Mouse (Mus musculus): ENCODE data around the gene Stab2.
A peak's percentile ranks its signal among the peaks of the same experiment; 100 is the strongest.

The Stab2 gene

DNA sequence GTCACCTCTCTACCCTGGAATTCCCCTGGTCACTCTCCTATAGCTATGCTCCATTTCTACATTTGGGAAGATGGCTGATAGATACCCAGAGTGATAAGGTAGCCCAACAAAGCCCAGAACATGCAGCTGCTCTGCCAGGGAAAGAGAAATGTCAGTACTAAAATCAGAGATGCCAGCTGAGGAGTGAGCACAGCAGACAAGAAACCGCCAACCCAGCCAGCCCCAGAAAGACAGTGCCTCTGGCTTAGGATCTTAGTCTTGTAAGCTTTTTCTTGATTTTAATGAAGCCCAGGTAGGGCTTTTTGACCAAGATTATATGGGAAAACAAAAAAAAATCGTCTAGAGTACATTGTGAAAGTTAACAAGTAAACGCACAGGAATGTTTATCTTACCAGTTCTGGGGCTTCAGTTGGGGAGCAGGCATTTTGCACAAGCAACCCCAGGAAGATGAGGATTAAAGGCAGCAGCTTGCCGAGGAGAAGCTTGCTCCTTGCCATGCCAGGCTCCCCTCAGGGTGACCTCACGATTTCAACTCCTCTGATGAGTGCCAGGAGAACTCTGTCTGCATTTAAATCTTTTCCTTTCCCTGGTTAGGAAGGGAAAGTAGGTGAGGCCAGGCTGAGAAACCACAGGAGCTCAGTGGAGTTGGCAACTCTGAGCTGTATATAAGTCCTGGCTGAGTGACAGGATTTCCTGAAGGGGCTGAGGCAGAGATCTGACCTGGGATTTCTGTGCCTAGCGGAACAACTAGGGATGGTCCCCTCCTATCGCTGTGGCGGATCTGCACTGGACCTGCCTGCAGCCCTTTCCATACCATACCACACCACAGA, at the start of gene Stab2:
Stab2 (minus strand) TSS at position 641 of the 830 bp plus-strand sequence.
- no peak for DNase-seq (ENCODE audit: low read depth, low spot score)

GRCm38 (mm10) chr10:87051714-87052113, 43.9 kb upstream of the Stab2 start:
- DNase-seq (ENCODE audit: low read depth, low spot score): no peak

DNA sequence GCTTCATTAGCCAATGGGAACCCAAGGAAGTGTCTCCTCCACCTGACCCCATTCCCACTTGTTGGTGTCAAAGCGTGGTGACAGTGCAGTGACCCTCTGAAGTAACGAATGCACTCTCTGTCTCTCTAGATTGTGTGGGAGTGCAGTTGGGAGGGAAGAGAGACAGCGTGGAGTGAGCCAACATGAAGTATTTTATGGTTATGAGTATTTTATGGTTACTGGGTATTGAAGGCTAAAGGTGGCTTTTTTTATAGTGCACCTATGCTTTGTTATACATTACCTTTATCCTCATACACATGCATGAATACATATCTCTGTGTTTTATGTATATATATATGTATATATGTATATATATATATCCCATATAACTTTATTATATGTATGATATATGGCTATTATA, 41.4 kb upstream of the Stab2 start:
- DNase-seq (ENCODE audit: low read depth, low spot score): no peak

GRCm38 (mm10) chr10:87046931-87047468, 39.2 kb upstream of the Stab2 start:
- DNase-seq (ENCODE audit: low read depth, low spot score): no peak

DNA sequence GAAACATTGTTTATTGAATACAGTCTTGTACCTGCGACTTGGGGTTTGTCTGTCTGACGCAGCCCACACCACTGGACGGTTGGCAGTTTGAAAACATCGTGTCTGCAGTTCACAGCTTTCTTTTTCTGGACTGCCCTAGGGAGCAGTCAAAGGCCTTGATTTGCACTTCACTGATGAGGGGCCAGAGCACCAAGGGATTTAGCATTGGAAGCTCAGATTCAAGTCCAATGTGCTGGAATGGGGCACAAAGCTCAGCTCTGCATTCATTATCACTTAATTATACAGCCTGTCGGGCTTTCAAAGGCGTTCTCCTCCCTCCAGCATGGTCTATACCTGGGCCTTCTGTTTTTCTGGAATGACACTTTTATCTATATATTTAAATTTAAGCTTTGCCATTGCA, 38.6 kb upstream of the Stab2 start:
- DNase-seq (ENCODE audit: low read depth, low spot score): no peak

DNA sequence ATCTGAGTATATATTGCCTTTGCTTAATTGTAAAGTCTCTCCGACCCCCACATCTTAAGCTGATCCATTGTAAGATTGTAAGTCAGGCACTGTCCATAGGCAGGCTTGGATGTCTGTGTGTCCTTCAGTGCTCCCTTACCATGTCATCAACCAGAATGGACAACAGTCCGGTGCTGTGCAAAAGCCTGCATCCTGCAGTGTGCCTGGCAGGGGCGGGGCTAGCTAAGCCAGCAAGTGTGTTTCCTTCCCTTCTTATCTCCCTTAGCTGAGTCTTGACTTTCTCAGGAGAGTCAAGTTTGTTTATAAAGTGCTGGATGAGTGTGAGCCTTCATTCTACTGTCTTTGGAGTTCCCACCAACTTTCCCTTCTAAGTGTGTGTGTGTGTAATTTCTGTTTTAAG, 37.4 kb upstream of the Stab2 start:
- no peak for DNase-seq (ENCODE audit: low read depth, low spot score)

- DNase-seq (ENCODE audit: low read depth, low spot score): no peak
Observed at GRCm38 (mm10) chr10:87041265-87041664, 33.4 kb upstream of the Stab2 start.

GRCm38 (mm10) chr10:87039800-87040199, 32.0 kb upstream of the Stab2 start:
- no peak for DNase-seq (ENCODE audit: low read depth, low spot score)

DNA sequence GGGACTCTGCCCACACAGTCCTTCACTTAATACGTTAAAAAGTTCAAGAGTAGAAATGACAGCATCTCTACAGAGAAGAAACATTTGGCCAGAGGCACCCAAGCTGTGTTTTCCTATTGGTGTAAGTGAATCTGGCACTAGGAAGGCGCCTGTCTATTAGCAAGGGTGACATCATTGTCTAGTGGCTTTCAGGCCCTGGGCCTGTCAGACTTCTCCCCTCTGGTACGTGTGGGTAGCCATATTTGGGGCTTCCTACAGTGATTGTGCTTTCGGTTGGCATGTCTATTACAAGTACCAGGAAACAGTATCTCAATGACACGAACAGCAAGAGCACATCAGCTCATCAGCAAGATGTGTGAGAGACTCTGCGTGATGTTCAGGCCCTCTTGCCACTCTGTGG, 31.5 kb upstream of the Stab2 start:
- DNase-seq (ENCODE audit: low read depth, low spot score): no peak

- DNase-seq (ENCODE audit: low read depth, low spot score): no peak
Observed at GRCm38 (mm10) chr10:87037062-87037461, 29.2 kb upstream of the Stab2 start.

DNA sequence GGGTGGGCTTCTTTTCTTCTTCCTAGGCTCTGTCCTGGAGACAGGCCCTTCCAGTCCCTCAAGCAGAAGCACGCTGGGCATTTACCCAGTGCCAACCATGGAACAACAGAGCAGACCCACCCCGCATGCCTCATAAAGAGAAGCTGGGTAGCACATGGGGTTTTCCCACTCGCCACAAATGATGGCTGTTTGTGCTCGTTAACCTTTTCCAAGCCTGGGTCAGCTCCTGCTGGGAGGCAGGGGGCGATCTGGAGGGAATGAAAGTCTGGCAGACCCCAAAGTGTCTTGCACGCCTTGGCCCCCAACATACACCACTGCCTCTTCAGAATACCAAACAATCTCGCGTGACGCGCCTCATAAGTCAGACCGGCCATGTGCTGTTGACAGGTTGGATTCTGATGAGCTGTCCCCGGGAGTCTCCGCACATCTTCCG, 28.5 kb upstream of the Stab2 start:
- DNase-seq (ENCODE audit: low read depth, low spot score): no peak

- no peak for DNase-seq (ENCODE audit: low read depth, low spot score)
Observed at GRCm38 (mm10) chr10:87035866-87036265, 28.0 kb upstream of the Stab2 start.

GRCm38 (mm10) chr10:87032768-87033167, 24.9 kb upstream of the Stab2 start:
- no peak for DNase-seq (ENCODE audit: low read depth, low spot score)

- peak; percentile 56 for DNase-seq (ENCODE audit: low read depth, low spot score)
Observed at GRCm38 (mm10) chr10:87024884-87025283, 17.1 kb upstream of the Stab2 start.

- DNase-seq (ENCODE audit: low read depth, low spot score): peak; percentile 15
Observed at GRCm38 (mm10) chr10:87020711-87021110, 12.9 kb upstream of the Stab2 start.

DNA sequence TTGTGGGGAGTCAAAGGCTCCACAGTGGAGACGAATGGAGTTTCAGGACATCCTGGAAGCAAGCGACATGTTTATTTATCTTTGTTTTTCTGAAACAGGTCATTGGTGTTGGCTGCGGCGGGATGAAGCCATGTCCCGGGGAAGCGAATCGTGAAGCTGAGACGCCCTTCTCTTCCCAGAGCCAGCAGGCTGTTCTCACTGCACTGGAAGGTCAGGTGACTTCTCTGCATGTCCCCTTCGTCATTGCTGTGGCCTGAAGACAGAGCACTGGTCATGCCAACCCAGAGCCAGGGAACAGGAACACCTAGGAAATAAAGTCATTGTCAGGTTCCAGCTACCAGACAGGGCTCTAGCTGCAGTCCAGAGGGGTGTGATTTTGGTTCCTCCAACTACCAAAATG, 11.1 kb upstream of the Stab2 start:
- DNase-seq (ENCODE audit: low read depth, low spot score): no peak

DNA sequence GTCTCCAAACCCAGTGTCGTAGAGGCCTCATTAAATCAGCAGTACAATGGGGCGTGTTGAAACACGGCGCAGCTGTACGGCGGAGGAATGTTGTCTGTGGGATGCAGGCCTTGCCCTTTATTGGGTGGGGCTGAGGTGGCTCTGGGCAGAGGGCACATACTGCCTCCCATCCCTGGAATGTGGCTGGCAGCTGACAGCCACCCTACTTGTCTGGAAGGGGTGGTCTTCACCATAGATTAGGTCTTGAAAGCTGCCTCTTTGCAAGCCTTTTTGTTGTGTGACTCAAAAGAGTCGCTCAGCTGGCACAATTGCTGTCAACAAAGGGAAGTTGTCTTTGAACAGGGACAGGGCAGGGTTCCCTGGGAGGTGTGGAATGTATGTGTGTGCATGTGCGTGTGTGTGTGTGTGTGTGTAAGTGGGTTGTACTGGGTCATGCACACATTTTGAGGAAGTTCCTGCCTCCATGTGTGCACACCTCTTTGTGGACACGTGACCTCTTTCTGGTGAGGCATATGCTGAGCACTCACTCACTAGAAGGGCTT, 8.4 kb upstream of the Stab2 start:
- DNase-seq (ENCODE audit: low read depth, low spot score): no peak

- DNase-seq (ENCODE audit: low read depth, low spot score): no peak
Observed at GRCm38 (mm10) chr10:87015403-87015802, 7.6 kb upstream of the Stab2 start.

- no peak for DNase-seq (ENCODE audit: low read depth, low spot score)
Observed at GRCm38 (mm10) chr10:87014391-87014965, 6.7 kb upstream of the Stab2 start.

DNA sequence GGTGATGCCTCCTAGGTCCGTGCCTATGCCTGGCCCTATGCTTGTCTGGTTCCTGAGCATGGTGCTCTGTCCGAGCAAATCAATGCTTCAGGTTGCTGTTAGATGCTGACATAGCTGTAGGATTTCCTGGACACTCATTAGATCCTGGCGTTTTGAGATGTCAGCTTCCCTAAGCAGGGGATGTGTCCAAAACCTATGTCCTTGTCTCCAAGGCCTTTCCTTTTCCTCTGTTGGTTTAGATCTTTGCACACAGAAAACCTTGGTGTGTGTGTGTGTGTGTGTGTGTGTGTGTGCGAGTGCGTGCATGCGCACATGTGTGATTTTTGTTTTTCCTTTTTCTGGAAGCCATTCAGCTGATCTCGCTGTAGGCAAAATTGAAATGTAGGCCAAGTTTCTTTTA, 4.3 kb upstream of the Stab2 start:
- no peak for DNase-seq (ENCODE audit: low read depth, low spot score)

- no peak for DNase-seq (ENCODE audit: low read depth, low spot score)
Observed at GRCm38 (mm10) chr10:87008215-87008499, 332 bp upstream of the Stab2 start.

DNA sequence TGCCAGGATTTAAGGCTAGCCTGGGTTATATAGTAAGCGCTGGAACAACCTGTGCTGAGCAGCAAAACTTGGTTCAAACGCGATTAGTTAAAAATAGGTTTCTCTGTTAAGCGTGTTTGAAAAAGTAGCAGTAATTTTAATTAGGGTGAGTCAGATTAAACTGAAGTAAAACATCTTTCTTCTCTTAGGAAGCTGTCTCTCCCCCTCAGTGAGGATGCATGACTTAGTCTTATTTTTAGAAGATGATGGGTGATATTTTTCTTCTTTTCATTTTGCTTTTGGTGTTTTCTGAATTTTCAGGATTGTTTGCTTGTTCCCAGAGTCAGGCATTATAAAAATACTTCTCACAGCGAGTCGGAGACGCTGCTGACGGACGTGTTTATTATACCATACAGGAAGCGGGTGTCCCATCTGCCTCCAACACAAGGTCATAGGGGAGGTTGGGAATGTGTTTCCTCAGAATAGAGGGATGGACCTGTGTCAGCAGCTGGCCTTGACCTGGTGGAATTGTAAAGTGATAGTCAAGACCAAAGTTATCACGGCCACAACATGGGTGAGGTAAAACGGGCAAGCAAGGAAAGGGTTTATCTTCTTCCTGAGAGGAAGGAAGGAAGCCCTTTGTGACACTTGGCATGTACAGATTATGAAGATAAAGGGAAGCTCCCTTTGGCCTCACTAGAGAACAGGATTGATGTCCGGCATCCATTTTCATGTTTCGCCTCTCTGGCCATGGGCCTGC, 15.4 kb downstream of the Stab2 start:
- DNase-seq (ENCODE audit: low read depth, low spot score): no peak
